In the genomic region with DNA sequence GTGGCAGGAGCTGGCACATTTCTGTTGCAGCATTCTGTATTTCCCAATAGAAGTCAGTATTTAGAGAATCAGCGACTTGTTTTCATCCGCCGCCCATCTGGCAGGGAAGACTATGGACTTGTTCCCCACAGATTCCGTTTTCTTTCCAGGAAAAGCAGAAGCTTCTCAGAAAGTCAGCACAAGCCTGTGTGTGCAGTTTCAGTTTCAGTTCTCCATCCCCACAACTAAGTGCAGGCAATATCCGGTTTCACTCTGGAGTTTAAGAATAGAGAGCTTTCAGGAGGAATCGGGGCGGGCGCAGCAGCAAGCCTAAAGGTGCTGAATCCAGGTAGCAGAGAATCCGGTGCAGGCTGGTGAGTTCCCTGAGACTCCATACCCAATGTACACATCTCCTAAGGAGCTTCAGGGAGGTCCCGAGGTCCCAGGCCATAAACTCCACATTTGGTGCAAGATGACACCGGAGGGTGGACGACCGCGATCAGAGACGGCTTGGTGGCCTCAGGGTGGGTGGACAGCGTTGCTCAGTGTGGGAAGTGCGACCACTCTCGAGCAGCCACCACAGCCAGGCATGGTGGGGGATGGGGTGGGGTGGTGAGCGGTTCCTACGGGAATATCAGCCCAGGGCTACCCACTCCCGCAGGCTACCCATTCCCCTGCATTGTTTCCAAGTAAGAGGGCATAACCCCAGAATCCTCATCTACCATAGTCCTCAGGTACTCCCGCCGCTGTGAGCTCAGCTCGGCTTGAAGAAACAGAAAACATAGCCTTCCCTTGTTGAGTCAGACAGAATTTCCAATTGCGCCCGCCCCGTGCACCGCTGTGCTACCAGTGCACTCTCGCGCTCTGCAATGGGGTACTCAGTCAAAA, we compare ENCODE assay signal across 8 mouse cellular contexts. TPM values are rescaled to one million over a fixed set of nuclear protein-coding genes. Genes with fewer than 3 reads are reported as not detected.
A peak's percentile ranks its signal among the peaks of the same experiment; 100 is the strongest.
DNase-seq lines count a peak whose midpoint lies in the region; ATAC-seq and TF ChIP-seq lines count a peak whose summit lies in the region.

Gbp7 (plus strand) TSS at position 256 of the 867 bp plus-strand sequence.

- H3K4me1 ChIP-seq in embryonic facial prominence, embryonic 14.5 days (ENCODE audit: control insufficient read depth, insufficient read depth, low read length) = no peaks in the 10 kb centered on the region
- no peaks in the 10 kb centered on the region for H3K4me1 ChIP-seq in limb, embryonic 14.5 days (ENCODE audit: control insufficient read depth, insufficient read depth, low read length)
- H3K4me1 ChIP-seq in midbrain, embryonic 16.5 days (ENCODE audit: control insufficient read depth, insufficient read depth, low read length) = no peaks in the 10 kb centered on the region

- peak within 1 kb of the TSS; percentile 46 for H3K4me3 ChIP-seq in embryonic facial prominence, embryonic 14.5 days (ENCODE audit: low read depth, low read length)
- peak within 1 kb of the TSS; percentile 55 for H3K4me3 ChIP-seq in limb, embryonic 14.5 days (replicated peaks; ENCODE audit: low read length)
- peak within 1 kb of the TSS; percentile 61 for H3K4me3 ChIP-seq in midbrain, embryonic 16.5 days (ENCODE audit: low read depth, low read length)

- no peak for TF ChIP-seq POLR2A in limb, embryonic 14.5 days (IDR thresholded peaks at IDR 0.05; ENCODE audit: borderline replicate concordance, extremely low read depth, insufficient read depth, insufficient read length)

- H3K9me3 ChIP-seq in embryonic facial prominence, embryonic 14.5 days (ENCODE audit: control insufficient read depth, low read length) = no peaks in the 10 kb centered on the region
- no peaks in the 10 kb centered on the region for H3K9me3 ChIP-seq in limb, embryonic 14.5 days (ENCODE audit: control insufficient read depth, low read length)
- no peaks in the 10 kb centered on the region for H3K9me3 ChIP-seq in midbrain, embryonic 16.5 days (replicated peaks; ENCODE audit: control insufficient read depth, low read length, poor library complexity, severe bottlenecking)

- H3K4me2 ChIP-seq in embryonic facial prominence, embryonic 14.5 days (ENCODE audit: low read depth, low read length) = peak within 1 kb of the TSS; percentile 78
- H3K4me2 ChIP-seq in limb, embryonic 14.5 days (replicated peaks; ENCODE audit: low read depth, low read length, severe bottlenecking) = peak within 1 kb of the TSS; percentile 96
- H3K4me2 ChIP-seq in midbrain, embryonic 16.5 days (ENCODE audit: low read length) = peak within 1 kb of the TSS; percentile 100

- ATAC-seq in embryonic facial prominence, embryonic 14.5 days (ENCODE audit: low read depth) = peak; percentile 81
- ATAC-seq in limb, embryonic 14.5 days (ENCODE audit: low FRiP score, low read depth) = peak; percentile 76; the same call in 1 of the 2 replicates
- ATAC-seq in midbrain, embryonic 16.5 days = peak; percentile 88

- peak within 1 kb of the TSS; percentile 34 for H3K9ac ChIP-seq in embryonic facial prominence, embryonic 14.5 days (ENCODE audit: low read depth, low read length)
- H3K9ac ChIP-seq in limb, embryonic 14.5 days (ENCODE audit: low read depth, low read length, severe bottlenecking) = peak within 1 kb of the TSS; percentile 58
- H3K9ac ChIP-seq in midbrain, embryonic 16.5 days (ENCODE audit: low read depth, low read length) = peak within 1 kb of the TSS; percentile 71

- peak within 1 kb of the TSS; percentile 56; the same call in 1 of the 2 replicates for H3K27ac ChIP-seq in embryonic facial prominence, embryonic 14.5 days (replicated peaks; ENCODE audit: low read depth, low read length)
- H3K27ac ChIP-seq in limb, embryonic 14.5 days (replicated peaks; ENCODE audit: low read depth, low read length) = no peak within 1 kb of the TSS
- H3K27ac ChIP-seq in midbrain, embryonic 16.5 days (ENCODE audit: low read length) = no peak within 1 kb of the TSS; the same call in 1 of the 2 replicates

- H3K36me3 ChIP-seq in embryonic facial prominence, embryonic 14.5 days (ENCODE audit: control insufficient read depth, insufficient read depth, low read length) = no peaks in the 10 kb centered on the region
- no peaks in the 10 kb centered on the region for H3K36me3 ChIP-seq in limb, embryonic 14.5 days (ENCODE audit: control insufficient read depth, insufficient read depth, low read length)
- no peaks in the 10 kb centered on the region for H3K36me3 ChIP-seq in midbrain, embryonic 16.5 days (ENCODE audit: control insufficient read depth, insufficient read depth, low read length)

- DNase-seq in cerebellum, adult 9-10 months = peak; percentile 7
- DNase-seq in cerebellum, adult 9-11 months = no peak
- DNase-seq in embryonic facial prominence, embryonic 14.5 days (ENCODE audit: low spot score) = peak; percentile 83
- peak; percentile 85 to 86 for DNase-seq in heart, adult 9 months (ENCODE audit: low spot score in 2 of 2)
- peak; percentile 64 for DNase-seq in kidney, adult 9 months
- peak; percentile 65 for DNase-seq in limb, embryonic 14.5 days (ENCODE audit: low spot score)
- peak; percentile 60 to 66 for DNase-seq in spleen, postnatal 36 days (ENCODE audit: low spot score in 2 of 2)

- WGBS in embryonic facial prominence, embryonic 14.5 days = under 1% methylated on average over 27 of the region's 30 CpGs
- 2% methylated on average over 30 of the region's 30 CpGs for WGBS in limb, embryonic 14.5 days
- 1% methylated on average over 30 of the region's 30 CpGs for WGBS in midbrain, embryonic 16.5 days

- no peaks in the 10 kb centered on the region for H3K27me3 ChIP-seq in embryonic facial prominence, embryonic 14.5 days (replicated peaks; ENCODE audit: control insufficient read depth, insufficient read depth, low read length)
- H3K27me3 ChIP-seq in limb, embryonic 14.5 days (ENCODE audit: control insufficient read depth, insufficient read depth, low read length) = 0 out of 2 replicates have a peak, but pooled peaks cover 4% of the 10 kb centered on the region
- H3K27me3 ChIP-seq in midbrain, embryonic 16.5 days (ENCODE audit: control insufficient read depth, insufficient read depth, low read depth, low read length) = no peaks in the 10 kb centered on the region

RNA-seq across cellular contexts. Expression of gene Gbp7, which starts in this region (rescaled TPM):
- polyA plus RNA-seq in embryonic facial prominence, embryonic 14.5 days (2014; fragmentation: Nextera tagmentation; extraction: Ambion mirVana) = 3.9 and 4.4 TPM in 2 replicates
- polyA plus RNA-seq in limb, embryonic 14.5 days (2012; rRNA removed) = 0.82 TPM in 2 replicates
- 2.3 and 3.4 TPM in 2 replicates for polyA plus RNA-seq in limb, embryonic 14.5 days (2014; fragmentation: Nextera tagmentation; extraction: Ambion mirVana)
- polyA plus RNA-seq in midbrain, embryonic 16.5 days (2015; fragmentation: Nextera tagmentation; extraction: Ambion mirVana) = 1.9 and 2.1 TPM in 2 replicates
